Mouse (Mus musculus): ENCODE results near the gene Tmx2.
"Not testable (repeated sequence)": the region's sequence is repeated elsewhere in the genome, so short reads cannot be mapped to it uniquely, and the experiment has no call there.

The Tmx2 gene

GRCm38 (mm10) chr2:84679016-84679415 is at the start of gene Tmx2:
Gene Tmx2, minus strand, starts transcription at chr2:84679140.
- in situ Hi-C loops (cut with MboI, MseI), result loop anchor here (5.0 kb wide), 1 partner anchor 38 kb away; the partner anchor contains the start of gene Zdhhc5

GRCm38 (mm10) chr2:84728191-84728590 is 49.3 kb upstream of the Tmx2 start:
- in situ Hi-C loops (cut with MboI, MseI), result not testable (repeated sequence)

- in situ Hi-C loops (cut with MboI, MseI), result no loop called here
Observed at GRCm38 (mm10) chr2:84727172-84727858, 48.4 kb upstream of the Tmx2 start, which contains the start of gene Clp1. Gene Clp1, minus strand, starts transcription at chr2:84727350.

GRCm38 (mm10) chr2:84726716-84727115 is 47.8 kb upstream of the Tmx2 start:
- in situ Hi-C loops (cut with MboI, MseI), result no loop called here

- in situ Hi-C loops (cut with MboI, MseI), result no loop called here
Observed at GRCm38 (mm10) chr2:84725770-84726169, 46.8 kb upstream of the Tmx2 start.

- in situ Hi-C loops (cut with MboI, MseI), result no loop called here
Observed at GRCm38 (mm10) chr2:84723856-84724255, 44.9 kb upstream of the Tmx2 start.

- in situ Hi-C loops (cut with MboI, MseI), result no loop called here
Observed at GRCm38 (mm10) chr2:84721182-84721581, 42.2 kb upstream of the Tmx2 start.

- in situ Hi-C loops (cut with MboI, MseI), result no loop called here
Observed at GRCm38 (mm10) chr2:84720718-84721117, 41.8 kb upstream of the Tmx2 start.

GRCm38 (mm10) chr2:84717357-84717756 is 38.4 kb upstream of the Tmx2 start:
- in situ Hi-C loops (cut with MboI, MseI), result loop anchor here (5.0 kb wide), 1 partner anchor 40 kb away; the partner anchor contains the start of genes Gm28635, Med19 and Tmx2

- in situ Hi-C loops (cut with MboI, MseI), result loop anchor here (5.0 kb wide), 1 partner anchor 39 kb away; the partner anchor contains the start of genes Gm28635, Med19 and Tmx2
Observed at GRCm38 (mm10) chr2:84716423-84717355, 37.7 kb upstream of the Tmx2 start.

- in situ Hi-C loops (cut with MboI, MseI), result loop anchor here (5.0 kb wide), 1 partner anchor 38 kb away; the partner anchor contains the start of genes Gm28635, Med19 and Tmx2
Observed at GRCm38 (mm10) chr2:84715562-84716361, 36.8 kb upstream of the Tmx2 start.

GRCm38 (mm10) chr2:84714811-84715561 is 36.0 kb upstream of the Tmx2 start, which contains the start of gene Zdhhc5:
Gene Zdhhc5, minus strand, starts transcription at chr2:84715180.
- in situ Hi-C loops (cut with MboI, MseI), result loop anchor here (5.0 kb wide), 1 partner anchor 38 kb away; the partner anchor contains the start of genes Gm28635, Med19 and Tmx2

- in situ Hi-C loops (cut with MboI, MseI), result no loop called here
Observed at GRCm38 (mm10) chr2:84714422-84714810, 35.5 kb upstream of the Tmx2 start.

- in situ Hi-C loops (cut with MboI, MseI), result no loop called here
Observed at GRCm38 (mm10) chr2:84711898-84712297, 33.0 kb upstream of the Tmx2 start.

GRCm38 (mm10) chr2:84707523-84707922 is 28.6 kb upstream of the Tmx2 start:
- in situ Hi-C loops (cut with MboI, MseI), result no loop called here

GRCm38 (mm10) chr2:84705295-84705694 is 26.4 kb upstream of the Tmx2 start:
- in situ Hi-C loops (cut with MboI, MseI), result no loop called here

GRCm38 (mm10) chr2:84704329-84704728 is 25.4 kb upstream of the Tmx2 start:
- in situ Hi-C loops (cut with MboI, MseI), result no loop called here

GRCm38 (mm10) chr2:84703497-84703896 is 24.6 kb upstream of the Tmx2 start:
- in situ Hi-C loops (cut with MboI, MseI), result no loop called here

- in situ Hi-C loops (cut with MboI, MseI), result no loop called here
Observed at GRCm38 (mm10) chr2:84695007-84695695, 16.2 kb upstream of the Tmx2 start.

GRCm38 (mm10) chr2:84690050-84690449 is 11.1 kb upstream of the Tmx2 start:
- in situ Hi-C loops (cut with MboI, MseI), result no loop called here
